Mouse (Mus musculus) lung, postnatal 0 days (tissue): ENCODE results near the gene Gadd45a. TPM values are rescaled to one million over a fixed set of nuclear protein-coding genes. Genes with fewer than 3 reads are reported as not detected.

Experiments
- ATAC-seq: fragments of 200-750 bp; cut with Nextera tagmentation; 2 replicates; pipeline ENCODE4 v1.8.0; 2017; ENCODE audit warnings: moderate library complexity
- DNase-seq: peaks from one replicate; pipeline ENCODE4 v3.0.0-alpha.2; 2016; ENCODE audit warnings: low spot score
- H3K27ac ChIP-seq: fragments of 300-500 bp; sonication (generic); 2 replicates; pipeline ENCODE4 v1.5.1; 2014; ENCODE audit warnings: antibody characterized with exemption, mild to moderate bottlenecking, low read length, mixed read lengths
- H3K27me3 ChIP-seq: fragments of 300-500 bp; sonication (generic); replicated peaks from 2 replicates; pipeline ENCODE4 v1.6.1; 2014; ENCODE audit warnings: low read length, mixed read lengths; ENCODE audit not compliant: insufficient read depth
- H3K36me3 ChIP-seq: fragments of 300-500 bp; sonication (generic); 2 replicates; pipeline ENCODE4 v1.6.1; 2014; ENCODE audit warnings: low read length, mixed read lengths; ENCODE audit not compliant: insufficient read depth
- H3K4me1 ChIP-seq: fragments of 300-500 bp; sonication (generic); 2 replicates; pipeline ENCODE4 v1.6.1; 2014; ENCODE audit warnings: antibody characterized with exemption, low read depth, low read length, mixed read lengths; ENCODE audit not compliant: insufficient read depth
- H3K4me2 ChIP-seq: fragments of 300-500 bp; sonication (generic); replicated peaks from 2 replicates; pipeline ENCODE4 v1.6.1; 2014; ENCODE audit warnings: low read depth, mild to moderate bottlenecking, low read length, moderate library complexity, mixed read lengths
- H3K4me3 ChIP-seq: fragments of 300-500 bp; sonication (generic); 2 replicates; pipeline ENCODE4 v1.5.1; 2014; ENCODE audit warnings: low read depth, low read length
- H3K9ac ChIP-seq: fragments of 300-500 bp; sonication (generic); replicated peaks from 2 replicates; pipeline ENCODE4 v1.6.1; 2014; ENCODE audit warnings: low read depth, mild to moderate bottlenecking
- H3K9me3 ChIP-seq: fragments of 300-500 bp; sonication (generic); 2 replicates; pipeline ENCODE4 v1.6.1; 2016; ENCODE audit warnings: low read length, mixed read lengths
- CTCF ChIP-seq: IDR thresholded peaks from 2 replicates; pipeline ENCODE4 v1.5.1; 2016; ENCODE audit warnings: antibody characterized with exemption, mild to moderate bottlenecking
- EP300 ChIP-seq: IDR thresholded peaks from 2 replicates; pipeline ENCODE4 v1.6.1; 2016; ENCODE audit warnings: antibody characterized with exemption, mild to moderate bottlenecking, control low read depth
- WGBS: fragments of 180-500 bp; shearing (Covaris S2); extraction: QIAGEN DNeasy Blood & Tissue Kit; methylation state at CpG from one replicate; pipeline ENCODE4 v1.1.7; 2014; 5-methylcytosine and 5-hydroxymethylcytosine counted together
- polyA plus RNA-seq: library from polyadenylated mRNA; unstranded; fragments of >200 nt; fragmentation: Nextera tagmentation; extraction: Ambion mirVana; gene quantifications from 2 replicates; pipeline ENCODE4 v1.2.1, GENCODE M21; 2015

The Gadd45a gene
- polyA plus RNA-seq, 1 experiment from 2014 or later: 34.7 TPM

DNA sequence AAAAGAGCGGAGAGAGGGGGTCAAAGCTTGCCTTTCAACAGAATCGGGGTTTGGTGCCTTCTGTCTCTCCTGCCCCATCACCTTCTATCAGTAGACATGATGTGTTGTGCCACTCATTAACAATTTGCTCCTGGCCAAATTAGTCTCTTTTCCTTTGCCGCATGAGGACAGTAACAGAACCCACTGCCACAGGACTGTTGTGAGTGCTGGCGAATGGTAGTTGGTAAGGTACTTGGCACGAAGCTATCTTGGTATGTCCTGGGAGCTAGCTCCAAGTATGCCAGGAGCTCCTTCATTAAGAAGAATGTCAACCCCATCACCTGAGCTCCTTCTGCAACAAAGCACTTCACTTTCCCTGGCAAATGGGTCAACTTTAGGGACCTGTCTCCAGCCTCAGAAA lies 6.4 kb downstream of the Gadd45a start:
- no peak for DNase-seq
- 72% methylated on average over 5 of the region's 5 CpGs for WGBS
- no peaks in the 10 kb centered on the region for H3K4me1 ChIP-seq
- H3K27me3 ChIP-seq: no peaks in the 10 kb centered on the region
- no peaks in the 10 kb centered on the region for H3K9me3 ChIP-seq
- no peak overlapping the region for H3K4me3 ChIP-seq
- no peak overlapping the region for H3K9ac ChIP-seq
- ATAC-seq: no peak
- H3K36me3 ChIP-seq: no peaks in the 10 kb centered on the region
- H3K4me2 ChIP-seq: no peak overlapping the region
- no peak for TF ChIP-seq EP300
- H3K27ac ChIP-seq: no peak overlapping the region

DNA sequence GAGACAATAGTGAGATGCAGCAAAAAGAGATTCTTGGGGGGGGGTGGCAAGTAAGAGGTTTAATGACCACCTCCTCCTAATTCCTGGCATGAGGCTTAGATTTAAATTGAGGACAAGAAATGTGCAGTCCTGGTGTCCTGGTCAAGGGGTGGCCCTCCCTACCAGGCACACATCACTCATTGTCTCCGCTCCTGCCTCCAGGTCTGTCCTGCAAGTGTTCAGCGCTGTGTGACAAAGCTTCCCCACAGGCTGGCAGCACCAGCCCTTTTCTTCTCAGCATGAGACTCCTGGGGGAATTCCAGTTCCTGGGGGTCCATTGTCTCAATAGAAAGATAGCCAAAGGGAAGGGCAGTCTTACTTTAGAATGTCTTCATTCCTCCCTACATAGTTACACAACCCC lies 6.8 kb downstream of the Gadd45a start:
- no peak for DNase-seq

DNA sequence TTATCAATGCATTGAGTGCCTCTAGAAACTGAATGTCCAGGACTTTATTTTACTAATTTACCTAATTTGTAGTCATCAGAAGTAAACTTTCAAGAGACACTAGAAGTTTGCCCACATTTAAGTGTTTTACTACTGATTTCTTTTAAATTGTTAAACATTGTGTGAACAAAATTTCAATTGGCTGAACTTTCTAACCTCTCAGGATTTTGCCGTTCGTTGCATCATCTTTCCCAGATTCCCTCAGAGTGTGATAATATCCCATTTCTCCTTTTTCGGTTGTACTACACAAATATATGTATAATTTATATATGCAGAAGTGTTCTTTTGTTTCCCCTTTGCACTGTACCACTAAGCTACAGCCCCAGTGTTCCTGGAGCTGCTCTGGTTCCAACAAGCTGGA lies 7.3 kb downstream of the Gadd45a start:
- ATAC-seq (no peak), DNase-seq (no peak)
- 16% methylated on average over 3 of the region's 3 CpGs for WGBS
- H3K27me3 ChIP-seq: no peaks in the 10 kb centered on the region
- H3K4me3 ChIP-seq: no peak overlapping the region
- no peak overlapping the region for H3K27ac ChIP-seq
- H3K4me1 ChIP-seq: no peaks in the 10 kb centered on the region
- no peaks in the 10 kb centered on the region for H3K9me3 ChIP-seq
- H3K9ac ChIP-seq: no peak overlapping the region
- no peak overlapping the region for H3K4me2 ChIP-seq
- TF ChIP-seq CTCF (no peak), EP300 (no peak)
- no peaks in the 10 kb centered on the region for H3K36me3 ChIP-seq

More for the DNA sequence above, 6.8 kb downstream of the Gadd45a start:
- ATAC-seq: no peak
- no peak overlapping the region for H3K27ac ChIP-seq
- H3K4me2 ChIP-seq: no peak overlapping the region
- 48% methylated on average over 2 of the region's 2 CpGs for WGBS
- H3K27me3 ChIP-seq: no peaks in the 10 kb centered on the region
- no peak overlapping the region for H3K9ac ChIP-seq
- no peaks in the 10 kb centered on the region for H3K9me3 ChIP-seq
- TF ChIP-seq CTCF (no peak), EP300 (no peak)
- H3K4me3 ChIP-seq: no peak overlapping the region
- H3K36me3 ChIP-seq: no peaks in the 10 kb centered on the region
- no peaks in the 10 kb centered on the region for H3K4me1 ChIP-seq

DNA sequence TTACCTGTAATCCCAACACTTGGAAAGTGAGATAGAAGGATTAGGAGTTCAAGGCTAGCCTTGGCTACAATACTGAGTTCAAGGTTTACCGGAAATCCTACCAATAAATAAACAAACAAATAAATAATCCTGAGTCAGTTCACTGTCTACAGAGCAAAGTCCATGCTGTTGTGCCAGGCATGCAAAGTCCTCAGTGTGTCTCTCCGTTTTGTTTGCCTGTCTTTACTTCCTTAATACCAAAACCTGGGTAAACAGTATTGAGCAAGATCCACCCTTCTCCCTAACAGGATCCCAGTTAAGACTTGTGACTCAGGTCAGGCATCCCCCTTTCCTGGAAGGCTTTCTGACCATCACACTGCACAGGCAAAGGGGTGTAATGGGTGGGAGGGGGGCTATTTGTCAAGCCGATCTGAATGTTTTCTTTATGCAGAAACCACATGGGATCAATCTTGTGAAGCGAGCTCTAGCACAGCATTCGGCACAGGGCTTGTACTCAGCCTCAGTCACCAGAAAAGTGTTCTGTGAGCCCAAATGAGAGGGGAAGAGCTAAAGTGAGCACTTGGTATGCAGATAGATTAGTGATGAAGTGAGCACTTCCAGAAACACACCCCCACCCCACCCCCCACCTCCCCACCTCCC lies 7.8 kb downstream of the Gadd45a start:
- Histone ChIP-seq H3K9ac (no peak overlapping the region), H3K4me2 (no peak overlapping the region), H3K9me3 (no peaks in the 10 kb centered on the region), H3K27me3 (no peaks in the 10 kb centered on the region), H3K4me1 (no peaks in the 10 kb centered on the region), H3K36me3 (no peaks in the 10 kb centered on the region), H3K27ac (no peak overlapping the region), H3K4me3 (no peak overlapping the region)
- no peak; the same call in 1 of the 2 replicates for ATAC-seq
- DNase-seq: no peak
- WGBS: 37% methylated on average over 5 of the region's 5 CpGs
- TF ChIP-seq EP300 (no peak), CTCF (no peak)

DNA sequence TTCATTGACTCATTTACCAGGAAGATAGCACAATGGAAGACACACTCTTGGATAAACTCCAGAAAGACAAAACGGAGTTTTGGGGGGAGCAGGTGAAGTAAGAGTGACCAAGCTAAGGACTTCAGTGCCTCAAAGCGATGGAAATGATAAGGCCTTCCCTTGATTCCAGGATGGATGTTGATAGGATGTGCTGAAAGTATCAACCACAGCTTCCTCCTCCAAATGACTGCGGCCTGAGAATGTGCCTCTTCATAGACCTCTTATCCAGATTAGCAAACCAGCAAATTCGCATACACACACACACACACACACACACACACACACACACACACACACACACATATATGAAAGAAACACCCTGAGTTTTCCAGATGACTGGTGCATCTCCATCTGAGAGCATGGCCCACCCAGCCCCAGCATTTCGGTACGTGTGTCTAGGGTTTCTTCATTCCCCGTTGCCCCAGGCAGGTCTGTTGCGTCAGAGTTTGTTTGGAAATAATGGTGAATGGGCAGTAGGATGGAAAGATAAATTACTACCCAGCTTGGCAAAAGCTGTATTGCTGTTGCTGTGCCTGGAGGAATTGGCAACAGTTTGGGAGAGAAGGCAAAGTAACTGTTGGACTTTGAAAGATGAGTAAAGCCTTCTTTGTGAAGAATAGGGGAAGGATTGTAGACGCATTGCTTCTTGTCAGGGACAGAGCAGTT lies 9.7 kb downstream of the Gadd45a start:
- no peaks in the 10 kb centered on the region for H3K4me1 ChIP-seq
- no peaks in the 10 kb centered on the region for H3K9me3 ChIP-seq
- no peak overlapping the region for H3K4me2 ChIP-seq
- H3K27ac ChIP-seq: no peak overlapping the region
- TF ChIP-seq EP300 (no peak), CTCF (no peak)
- H3K27me3 ChIP-seq: no peaks in the 10 kb centered on the region
- no peak for DNase-seq
- ATAC-seq: no peak
- H3K36me3 ChIP-seq: no peaks in the 10 kb centered on the region
- 64% methylated on average over 9 of the region's 9 CpGs for WGBS
- H3K4me3 ChIP-seq: no peak overlapping the region
- H3K9ac ChIP-seq: no peak overlapping the region

DNA sequence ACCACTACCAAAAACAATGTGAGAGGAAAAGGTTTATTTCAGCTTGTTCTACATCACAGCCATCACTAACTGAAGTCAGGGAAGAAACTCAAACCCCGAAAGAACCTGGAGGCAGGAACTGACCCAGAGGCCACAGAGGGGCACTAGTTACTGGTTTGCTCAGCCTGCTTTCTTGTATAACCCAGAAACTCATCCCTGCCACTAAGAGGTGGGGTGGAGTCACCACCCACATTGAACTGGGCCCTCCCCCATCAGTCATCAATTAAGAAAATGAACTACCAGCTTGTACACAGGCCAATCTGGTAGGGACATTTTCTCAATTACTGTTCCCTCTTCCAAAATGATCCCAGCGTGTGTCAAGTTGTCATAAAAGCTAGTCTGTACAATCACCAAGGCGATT lies 10.6 kb downstream of the Gadd45a start:
- ATAC-seq (no peak), DNase-seq (no peak)
- H3K4me2 ChIP-seq: no peak overlapping the region
- no peak overlapping the region for H3K27ac ChIP-seq
- no peaks in the 10 kb centered on the region for H3K36me3 ChIP-seq
- no peaks in the 10 kb centered on the region for H3K4me1 ChIP-seq
- TF ChIP-seq CTCF: no peak
- TF ChIP-seq EP300: no peak
- no peaks in the 10 kb centered on the region for H3K27me3 ChIP-seq
- no peak overlapping the region for H3K4me3 ChIP-seq
- H3K9me3 ChIP-seq: no peaks in the 10 kb centered on the region
- WGBS: 75% methylated on average over 3 of the region's 3 CpGs
- no peak overlapping the region for H3K9ac ChIP-seq
